Mouse (Mus musculus) limb, embryonic 11.5 days (tissue): Measurements from ENCODE around the gene Gm20422. TPM values are rescaled to one million over a fixed set of nuclear protein-coding genes. Genes with fewer than 3 reads are reported as not detected.

Experiments used
- ATAC-seq: fragments of 200-750 bp; cut with Nextera tagmentation; 2 replicates; pipeline ENCODE4 v1.8.0; 2017; ENCODE audit warnings: low read depth; ENCODE audit not compliant: insufficient number of reproducible peaks, low FRiP score, low TSS enrichment
- DNase-seq: peaks from one replicate; pipeline ENCODE4 v3.0.0-alpha.2; 2015; ENCODE audit warnings: low spot score
- H3K27ac ChIP-seq: fragments of 300-500 bp; sonication (generic); replicated peaks from 2 replicates; pipeline ENCODE4 v1.5.1; 2014; ENCODE audit warnings: low read depth, mild to moderate bottlenecking, low read length
- H3K27me3 ChIP-seq: fragments of 300-500 bp; sonication (generic); 2 replicates; pipeline ENCODE4 v1.6.1; 2014; ENCODE audit warnings: mild to moderate bottlenecking, low read length, mixed read lengths; ENCODE audit not compliant: control insufficient read depth, insufficient read depth
- H3K36me3 ChIP-seq: fragments of 300-500 bp; sonication (generic); 2 replicates; pipeline ENCODE4 v1.6.1; 2014; ENCODE audit warnings: mild to moderate bottlenecking, low read length, moderate library complexity, mixed read lengths; ENCODE audit not compliant: control insufficient read depth, insufficient read depth
- H3K4me1 ChIP-seq: fragments of 300-500 bp; sonication (generic); 2 replicates; pipeline ENCODE4 v1.6.1; 2014; ENCODE audit warnings: low read length, mixed read lengths; ENCODE audit not compliant: control insufficient read depth, insufficient read depth
- H3K4me2 ChIP-seq: fragments of 300-500 bp; sonication (generic); 2 replicates; pipeline ENCODE4 v1.6.1; 2014; ENCODE audit warnings: low read depth, mild to moderate bottlenecking, moderate library complexity; ENCODE audit not compliant: severe bottlenecking
- H3K4me3 ChIP-seq: fragments of 300-500 bp; sonication (generic); 2 replicates; pipeline ENCODE4 v1.5.1; 2014; ENCODE audit warnings: low read depth, low read length
- H3K9ac ChIP-seq: fragments of 300-500 bp; sonication (generic); 2 replicates; pipeline ENCODE4 v1.6.1; 2014; ENCODE audit warnings: mild to moderate bottlenecking, low read length
- H3K9me3 ChIP-seq: fragments of 300-500 bp; sonication (generic); 2 replicates; pipeline ENCODE4 v1.6.1; 2016; ENCODE audit warnings: low read length; ENCODE audit not compliant: control insufficient read depth
- WGBS: fragments of 180-500 bp; shearing (Covaris S2); extraction: QIAGEN DNeasy Blood & Tissue Kit; methylation state at CpG from one replicate; pipeline ENCODE4 v1.1.7; 2014; 5-methylcytosine and 5-hydroxymethylcytosine counted together
- polyA plus RNA-seq: library from polyadenylated mRNA; unstranded; fragments of >200 nt; fragmentation: Nextera tagmentation; extraction: Ambion mirVana; gene quantifications from 2 replicates; pipeline ENCODE4 v1.2.1, GENCODE M21; 2014

Gene Gm20422
- polyA plus RNA-seq, 1 experiment from 2014 or later: not detected

DNA sequence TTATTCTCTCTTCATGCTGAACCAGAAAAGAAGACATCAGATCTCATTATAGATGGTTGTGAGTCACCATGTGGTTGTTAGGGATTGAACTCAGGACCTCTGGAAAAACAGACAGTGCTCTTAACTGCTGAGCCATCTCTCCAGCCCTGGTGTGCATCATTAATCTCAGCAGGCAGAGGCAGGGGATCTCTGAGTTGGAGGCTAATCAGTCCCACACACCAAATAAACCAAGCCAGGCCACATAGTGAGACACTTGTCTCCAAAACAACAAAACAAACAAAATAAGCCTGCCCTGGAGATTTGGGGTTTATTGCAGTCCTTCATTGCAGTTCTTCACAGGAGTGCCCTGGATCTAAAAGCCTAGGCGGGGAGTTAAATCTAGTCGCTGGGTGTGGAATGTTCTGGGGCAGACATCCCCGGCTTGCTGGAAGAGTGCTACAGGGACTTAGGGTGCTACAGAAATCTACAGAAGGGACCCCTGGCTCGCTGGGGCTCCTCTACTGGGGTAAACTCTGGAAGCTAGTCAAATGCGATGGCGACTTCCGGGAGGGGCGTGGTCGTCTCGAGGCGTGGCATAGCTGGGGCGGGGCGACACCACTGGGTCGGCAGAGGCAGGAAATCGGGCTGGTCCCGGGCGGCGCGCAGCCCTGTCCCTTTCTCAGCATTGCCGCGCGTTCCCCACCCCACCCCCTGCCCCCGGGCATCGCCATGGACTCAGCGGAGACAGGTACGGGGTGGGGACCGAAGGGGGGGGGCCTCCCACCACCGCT is 33.6 kb upstream of the Gm20422 start, which contains the start of gene Gmip:
Gene Gmip, plus strand, starts transcription at position 586 of the 770 bp plus-strand sequence.
- ATAC-seq (peak; percentile 67), DNase-seq (peak; percentile 85)
- Histone ChIP-seq H3K4me1 (no peaks in the 10 kb centered on the region), H3K27me3 (no peaks in the 10 kb centered on the region), H3K4me3 (peak within 1 kb of the TSS; percentile 25), H3K36me3 (peaks cover 28% of the 10 kb centered on the region), H3K9ac (peak within 1 kb of the TSS; percentile 43; the same call in 1 of the 2 replicates), H3K4me2 (peak within 1 kb of the TSS; percentile 57), H3K27ac (no peak within 1 kb of the TSS), H3K9me3 (no peaks in the 10 kb centered on the region)
- 5% methylated on average over 24 of the region's 28 CpGs for WGBS

DNA sequence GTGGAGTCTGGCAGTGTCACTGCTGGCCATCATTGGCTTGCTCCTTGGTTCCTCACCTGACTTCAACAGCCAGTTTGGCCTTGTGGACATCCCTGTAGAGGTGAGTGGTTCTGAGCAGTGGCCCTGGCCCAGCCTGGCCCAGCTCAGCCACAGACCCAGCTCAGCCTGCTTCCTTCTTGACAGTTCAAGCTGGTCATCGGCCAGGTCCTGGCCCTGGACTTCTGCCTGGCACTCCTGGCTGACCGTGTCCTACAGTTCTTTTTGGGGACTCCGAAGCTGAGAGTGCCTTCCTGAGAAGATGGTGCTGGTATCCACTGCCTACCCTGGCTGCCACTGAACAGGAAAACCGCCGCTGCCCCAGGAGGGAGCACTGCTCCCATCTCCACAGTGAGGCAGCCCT is 32.5 kb upstream of the Gm20422 start:
- no peak overlapping the region for H3K27ac ChIP-seq
- no peaks in the 10 kb centered on the region for H3K27me3 ChIP-seq
- ATAC-seq (no peak), DNase-seq (no peak)
- H3K36me3 ChIP-seq: peaks cover 37% of the 10 kb centered on the region
- H3K9me3 ChIP-seq: no peaks in the 10 kb centered on the region
- H3K4me1 ChIP-seq: no peaks in the 10 kb centered on the region
- H3K4me2 ChIP-seq: no peak overlapping the region
- 90% methylated on average over 5 of the region's 5 CpGs for WGBS
- H3K9ac ChIP-seq: no peak overlapping the region
- H3K4me3 ChIP-seq: no peak overlapping the region

DNA sequence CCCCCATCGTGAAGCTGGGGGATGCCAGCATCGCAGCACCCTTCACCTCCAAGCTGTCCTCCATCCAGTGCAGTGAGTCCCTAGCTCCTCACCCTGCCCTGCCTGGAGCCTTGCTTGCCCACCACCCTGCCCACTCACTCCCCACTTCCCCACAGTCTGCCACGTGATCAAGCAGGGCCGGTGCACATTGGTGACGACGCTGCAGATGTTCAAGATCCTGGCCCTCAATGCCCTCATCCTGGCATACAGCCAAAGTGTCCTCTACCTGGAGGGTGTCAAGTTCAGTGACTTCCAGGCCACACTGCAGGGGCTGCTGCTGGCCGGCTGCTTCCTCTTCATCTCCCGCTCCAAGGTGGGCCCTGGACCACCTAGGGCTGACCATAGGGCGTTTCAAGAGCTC is 30.8 kb upstream of the Gm20422 start:
- 94% methylated on average over 9 of the region's 9 CpGs for WGBS
- Histone ChIP-seq H3K4me1 (no peaks in the 10 kb centered on the region), H3K9ac (no peak overlapping the region), H3K4me2 (no peak overlapping the region), H3K9me3 (no peaks in the 10 kb centered on the region), H3K27me3 (no peaks in the 10 kb centered on the region), H3K27ac (no peak overlapping the region), H3K4me3 (no peak overlapping the region), H3K36me3 (peaks cover 47% of the 10 kb centered on the region)
- DNase-seq: no peak
- ATAC-seq: no peak

DNA sequence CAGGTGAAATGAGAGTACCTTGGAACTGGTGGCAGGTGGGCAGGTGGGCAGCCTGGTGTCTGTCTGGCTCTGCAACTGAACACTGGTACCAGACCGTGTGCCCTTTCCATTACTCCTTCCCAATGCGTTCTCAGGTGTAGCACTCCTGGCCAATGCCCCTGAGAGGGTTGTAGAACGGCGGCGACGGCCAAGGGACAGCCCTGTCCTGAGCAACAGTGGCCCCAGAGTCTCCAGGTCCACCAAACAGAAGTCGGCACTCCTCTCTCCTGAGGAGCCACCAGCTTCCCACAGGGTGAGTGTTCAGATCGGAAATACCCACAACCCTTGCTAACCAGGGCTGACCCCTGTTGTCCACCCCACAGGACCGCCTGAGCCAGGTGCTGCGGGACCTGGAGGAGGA is 30.4 kb upstream of the Gm20422 start:
- Histone ChIP-seq H3K4me3 (no peak overlapping the region), H3K27me3 (no peaks in the 10 kb centered on the region), H3K9me3 (no peaks in the 10 kb centered on the region), H3K4me1 (no peaks in the 10 kb centered on the region), H3K27ac (no peak overlapping the region), H3K4me2 (no peak overlapping the region), H3K9ac (no peak overlapping the region), H3K36me3 (peaks cover 51% of the 10 kb centered on the region)
- 88% methylated on average over 10 of the region's 10 CpGs for WGBS
- DNase-seq (no peak), ATAC-seq (no peak)

DNA sequence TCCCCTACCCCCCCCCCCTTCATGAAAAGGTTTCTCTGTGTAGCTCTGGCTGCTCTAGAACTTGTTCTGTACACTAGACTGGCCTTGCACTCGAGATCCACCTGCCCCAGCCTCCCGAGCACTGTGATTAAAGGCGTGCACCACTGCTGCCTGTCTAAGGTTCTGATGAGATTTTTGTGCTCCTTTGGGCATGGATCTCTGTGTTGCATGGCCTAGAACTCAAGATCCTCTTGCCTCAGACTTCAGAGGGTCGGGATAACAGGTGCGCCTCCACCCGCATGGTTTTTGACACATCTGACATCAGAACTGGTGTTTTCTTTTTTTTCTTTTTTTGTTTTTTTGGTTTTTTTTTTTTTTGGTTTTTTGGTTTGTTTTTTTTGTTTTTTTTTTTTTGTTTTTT is 29.9 kb upstream of the Gm20422 start:
- no peak for DNase-seq
- 99% methylated on average over 6 of the region's 6 CpGs for WGBS
- peaks cover 56% of the 10 kb centered on the region for H3K36me3 ChIP-seq

DNA sequence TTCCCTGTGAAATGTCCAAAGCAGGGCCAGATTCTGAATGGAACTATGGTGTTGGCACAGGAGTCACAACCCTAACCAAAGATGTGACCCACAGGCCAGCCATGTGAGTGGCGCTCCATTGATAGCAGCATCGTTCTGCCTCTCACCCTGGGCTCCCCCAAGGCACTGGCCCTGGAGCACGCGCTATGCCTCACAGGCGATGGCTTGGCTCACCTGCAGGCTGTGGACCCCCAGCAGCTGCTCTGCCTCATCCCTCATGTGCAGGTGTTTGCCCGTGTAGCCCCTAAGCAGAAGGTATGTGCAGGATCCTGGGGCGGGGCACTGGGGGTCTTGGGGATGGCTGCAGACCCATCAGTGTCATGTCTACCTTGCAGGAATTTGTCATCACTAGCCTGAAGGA is 28.7 kb upstream of the Gm20422 start:
- H3K9me3 ChIP-seq: no peaks in the 10 kb centered on the region
- 98% methylated on average over 7 of the region's 7 CpGs for WGBS
- no peaks in the 10 kb centered on the region for H3K27me3 ChIP-seq
- H3K36me3 ChIP-seq: peaks cover 68% of the 10 kb centered on the region
- H3K27ac ChIP-seq: no peak overlapping the region
- H3K4me2 ChIP-seq: no peak overlapping the region
- ATAC-seq (no peak), DNase-seq (no peak)
- H3K4me3 ChIP-seq: no peak overlapping the region
- H3K4me1 ChIP-seq: no peaks in the 10 kb centered on the region
- no peak overlapping the region for H3K9ac ChIP-seq

More for the DNA sequence above, 29.9 kb upstream of the Gm20422 start:
- Histone ChIP-seq H3K9ac (no peak overlapping the region), H3K4me3 (no peak overlapping the region), H3K9me3 (no peaks in the 10 kb centered on the region), H3K4me2 (no peak overlapping the region), H3K4me1 (no peaks in the 10 kb centered on the region), H3K27ac (no peak overlapping the region), H3K27me3 (no peaks in the 10 kb centered on the region)
- ATAC-seq: no peak

DNA sequence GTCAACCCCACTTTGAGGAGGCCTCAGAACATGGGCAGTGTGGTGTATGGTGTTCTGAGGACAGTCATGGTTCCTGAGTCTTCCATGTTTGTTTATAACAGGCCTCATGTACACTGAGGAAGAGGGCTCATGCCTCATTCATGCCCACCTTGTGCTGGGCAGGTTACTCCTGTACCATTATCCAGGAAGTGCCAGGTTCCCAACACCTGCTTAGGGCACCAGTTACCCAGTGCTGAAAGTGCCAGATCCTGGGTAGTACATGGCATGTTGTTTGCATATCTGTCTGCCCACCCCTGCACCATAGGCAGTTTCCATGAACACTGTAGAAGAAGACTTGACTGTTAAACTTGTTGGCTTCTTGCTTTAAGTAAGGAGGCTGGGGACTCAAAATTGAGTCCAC is 27.5 kb upstream of the Gm20422 start:
- ATAC-seq (no peak), DNase-seq (no peak)
- no peak overlapping the region for H3K4me2 ChIP-seq
- no peak overlapping the region for H3K27ac ChIP-seq
- no peaks in the 10 kb centered on the region for H3K27me3 ChIP-seq
- no peaks in the 10 kb centered on the region for H3K9me3 ChIP-seq
- no peak overlapping the region for H3K4me3 ChIP-seq
- H3K36me3 ChIP-seq: peaks cover 74% of the 10 kb centered on the region
- H3K4me1 ChIP-seq: no peaks in the 10 kb centered on the region
- no peak overlapping the region for H3K9ac ChIP-seq

DNA sequence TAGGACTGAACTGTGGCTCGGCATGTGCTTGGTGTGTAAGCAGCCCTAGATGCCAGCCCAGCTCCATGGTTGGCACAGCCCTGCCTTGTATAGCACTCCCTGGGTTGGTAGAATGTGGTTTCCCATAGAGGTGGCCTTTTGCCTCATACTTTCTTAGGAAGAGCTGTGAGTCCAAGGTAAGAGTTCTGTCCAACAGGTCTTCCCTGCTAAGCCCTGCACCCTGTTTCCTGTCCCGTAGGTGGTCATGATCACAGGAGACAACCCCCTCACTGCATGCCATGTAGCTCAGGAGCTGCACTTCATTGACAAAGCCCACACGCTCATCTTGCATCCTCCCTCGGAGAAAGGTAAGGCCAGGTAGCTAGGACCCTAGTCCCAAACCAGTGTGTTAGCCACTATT is 27.1 kb upstream of the Gm20422 start:
- peaks cover 75% of the 10 kb centered on the region for H3K36me3 ChIP-seq
- H3K27me3 ChIP-seq: no peaks in the 10 kb centered on the region
- DNase-seq (no peak), ATAC-seq (no peak)
- H3K4me2 ChIP-seq: no peak overlapping the region
- H3K4me3 ChIP-seq: no peak overlapping the region
- no peaks in the 10 kb centered on the region for H3K9me3 ChIP-seq
- no peaks in the 10 kb centered on the region for H3K4me1 ChIP-seq
- no peak overlapping the region for H3K9ac ChIP-seq
- WGBS: 95% methylated on average over 4 of the region's 4 CpGs
- H3K27ac ChIP-seq: no peak overlapping the region

DNA sequence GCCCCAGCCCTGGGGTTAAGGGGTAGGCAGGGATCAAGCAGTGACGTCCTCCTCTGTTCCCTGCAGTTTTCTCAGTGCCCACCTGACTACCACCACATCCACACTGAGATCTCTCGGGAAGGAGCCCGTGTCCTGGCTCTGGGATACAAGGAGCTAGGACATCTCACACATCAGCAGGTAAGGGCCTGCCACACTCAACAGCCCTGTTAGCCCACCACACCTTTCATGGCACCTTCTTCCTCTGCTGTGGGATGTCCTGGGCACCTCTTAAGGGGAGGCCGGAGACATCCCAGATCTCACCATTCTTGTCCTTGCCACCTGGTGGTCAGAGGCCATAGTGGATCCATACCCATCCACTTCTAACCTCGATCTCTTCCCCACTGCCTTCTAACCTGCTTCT is 25.3 kb upstream of the Gm20422 start:
- Histone ChIP-seq H3K9me3 (no peaks in the 10 kb centered on the region), H3K4me1 (no peaks in the 10 kb centered on the region), H3K9ac (no peak overlapping the region), H3K27ac (no peak overlapping the region), H3K27me3 (no peaks in the 10 kb centered on the region), H3K36me3 (peaks cover 67% of the 10 kb centered on the region), H3K4me2 (no peak overlapping the region), H3K4me3 (no peak overlapping the region)
- ATAC-seq: no peak
- no peak for DNase-seq
- WGBS: 93% methylated on average over 5 of the region's 5 CpGs
